Mouse (Mus musculus) CH12.LX (cell line): ENCODE results near the gene Myh3. TPM values are rescaled to one million over a fixed set of nuclear protein-coding genes. Genes with fewer than 3 reads are reported as not detected.

Experiments
- DNase-seq: peaks from one replicate; pipeline ENCODE4 v3.0.0-alpha.2; 2013; ENCODE audit errors: extremely low read depth
- H3K27ac ChIP-seq: 2 replicates; pipeline ENCODE4 v1.5.1; 2012; ENCODE audit warnings: low read depth, mild to moderate bottlenecking, control low read depth, moderate library complexity; ENCODE audit not compliant: insufficient read depth
- H3K27me3 ChIP-seq: replicated peaks from 2 replicates; pipeline ENCODE3; 2012; ENCODE audit warnings: inconsistent platforms
- H3K36me3 ChIP-seq, 2 experiments: replicated peaks in 1 of 2; 2 replicates each; pipeline versions ENCODE3 to v1.6.1; 2012; ENCODE audit warnings: inconsistent platforms in 1 of 2, low read length in 1 of 2, mild to moderate bottlenecking in 1 of 2, mixed read lengths in 1 of 2, moderate library complexity in 1 of 2; ENCODE audit not compliant: control insufficient read depth in 1 of 2, insufficient read depth in 1 of 2
- H3K4me1 ChIP-seq, 2 experiments: 2 replicates each; pipeline ENCODE4 v1.6.1; 2012; ENCODE audit warnings: inconsistent platforms in 1 of 2, moderate library complexity in 1 of 2; ENCODE audit not compliant: insufficient read depth in 2 of 2, control insufficient read depth in 1 of 2
- H3K4me2 ChIP-seq: 2 replicates; pipeline ENCODE4 v1.6.1; 2012; ENCODE audit warnings: low read depth, mild to moderate bottlenecking, control low read depth; ENCODE audit not compliant: poor library complexity, insufficient read depth, severe bottlenecking
- H3K4me3 ChIP-seq, 3 experiments: fragments of 150-350 bp in 1 of 3; sonication (generic) in 1 of 3; replicated peaks in 1 of 3; 2 replicates each; pipeline versions ENCODE3 to v1.5.1; 2011 to 2012; ENCODE audit warnings: low read depth in 2 of 3, low read length in 2 of 3, mild to moderate bottlenecking in 2 of 3, moderate library complexity in 2 of 3, control low read depth in 1 of 3, improper control_type of control experiment in 1 of 3, inconsistent platforms in 1 of 3, mixed read lengths in 1 of 3; ENCODE audit not compliant: poor library complexity in 1 of 3
- H3K79me2 ChIP-seq: replicated peaks from 2 replicates; pipeline ENCODE4 v1.6.1; 2012; ENCODE audit warnings: mild to moderate bottlenecking, moderate library complexity; ENCODE audit not compliant: control insufficient read depth, poor library complexity, insufficient read depth, severe bottlenecking; ENCODE audit errors: extremely low read depth
- H3K9ac ChIP-seq: 2 replicates; pipeline ENCODE4 v1.6.1; 2012; ENCODE audit warnings: low read depth, mild to moderate bottlenecking, control low read depth, moderate library complexity; ENCODE audit not compliant: insufficient read depth
- H3K9me3 ChIP-seq: replicated peaks from 2 replicates; pipeline ENCODE3; 2012; ENCODE audit warnings: low read length, inconsistent platforms, mixed read lengths
- BHLHE40 ChIP-seq: IDR thresholded peaks from 2 replicates; pipeline ENCODE4 v1.6.1; 2011; ENCODE audit warnings: mild to moderate bottlenecking, low read depth, low read length, improper control_type of control experiment
- CTCF ChIP-seq, 2 experiments: IDR thresholded peaks in 1 of 2; conservative IDR thresholded peaks in 1 of 2; 2 replicates each; pipeline ENCODE4 v1.5.1; 2011 to 2012; ENCODE audit warnings: low read depth in 2 of 2, low read length in 2 of 2, improper control_type of control experiment in 1 of 2, inconsistent platforms in 1 of 2, mild to moderate bottlenecking in 1 of 2, moderate library complexity in 1 of 2
- ELF1 ChIP-seq: IDR thresholded peaks from 2 replicates; pipeline ENCODE4 v1.6.1; 2014; ENCODE audit warnings: low read depth, mild to moderate bottlenecking, inconsistent platforms, low read length, improper control_type of control experiment
- ETS1 ChIP-seq: conservative IDR thresholded peaks from 2 replicates; pipeline ENCODE4 v1.6.1; 2012; ENCODE audit warnings: low read depth, mild to moderate bottlenecking, inconsistent platforms, low read length, improper control_type of control experiment, moderate library complexity
- IRF4 ChIP-seq: IDR thresholded peaks from 2 replicates; pipeline ENCODE4 v1.6.1; 2014; ENCODE audit warnings: low read depth, mild to moderate bottlenecking, inconsistent platforms, low read length, improper control_type of control experiment
- KAT2A ChIP-seq: IDR thresholded peaks from 2 replicates; pipeline ENCODE4 v1.6.1; 2012; ENCODE audit warnings: low read length, improper control_type of control experiment, inconsistent platforms; ENCODE audit not compliant: insufficient replicate concordance
- MEF2A ChIP-seq: IDR thresholded peaks from 2 replicates; pipeline ENCODE4 v1.6.1; 2014; ENCODE audit warnings: low read depth, mild to moderate bottlenecking, inconsistent platforms, low read length, improper control_type of control experiment, borderline replicate concordance
- MYC ChIP-seq: IDR thresholded peaks from 2 replicates; pipeline ENCODE4 v1.6.1; 2011; ENCODE audit warnings: low read depth, mild to moderate bottlenecking, improper control_type of control experiment, low read length
- NELFE ChIP-seq: IDR thresholded peaks from 2 replicates; pipeline ENCODE4 v1.6.1; 2011; ENCODE audit warnings: low read depth, low read length, improper control_type of control experiment
- PAX5 ChIP-seq: IDR thresholded peaks from 2 replicates; pipeline ENCODE4 v1.6.1; 2012; ENCODE audit warnings: low read length, inconsistent platforms, mixed read lengths
- POLR2AphosphoS2 ChIP-seq: IDR thresholded peaks from 2 replicates; pipeline ENCODE4 v1.6.1; 2011; ENCODE audit warnings: low read depth, low read length, improper control_type of control experiment
- SIN3A ChIP-seq: IDR thresholded peaks from 2 replicates; pipeline ENCODE4 v1.6.1; 2012; ENCODE audit warnings: low read length, improper control_type of control experiment, inconsistent platforms
- SMC3 ChIP-seq: IDR thresholded peaks from 2 replicates; pipeline ENCODE4 v1.6.1; 2011; ENCODE audit warnings: low read depth, low read length, improper control_type of control experiment
- TCF12 ChIP-seq: IDR thresholded peaks from 2 replicates; pipeline ENCODE4 v1.6.1; 2014; ENCODE audit warnings: low read depth, mild to moderate bottlenecking, inconsistent platforms, low read length, improper control_type of control experiment
- USF1 ChIP-seq: IDR thresholded peaks from 2 replicates; pipeline ENCODE4 v1.6.1; 2014; ENCODE audit warnings: low read depth, mild to moderate bottlenecking, inconsistent platforms, low read length, improper control_type of control experiment
- USF2 ChIP-seq: conservative IDR thresholded peaks from 2 replicates; pipeline ENCODE4 v1.6.1; 2011; ENCODE audit warnings: low read depth, low read length, improper control_type of control experiment
- ZNF384 ChIP-seq: IDR thresholded peaks from 2 replicates; pipeline ENCODE4 v1.6.1; 2012; ENCODE audit warnings: low read depth, low read length, improper control_type of control experiment, inconsistent platforms
- dilution Hi-C: fragments of 300-500 bp; cut with MboI; formaldehyde crosslinking; loops from 2 replicates; pipeline ENCODE4 v1.14.3; 2020; ENCODE audit warnings: low sequenced_read_pairs; ENCODE audit not compliant: extremely low pct_unique_long_range_greater_than_20kb, extremely low pct_ligation_motif_present
- in situ Hi-C: fragments of 300-500 bp; cut with MboI; formaldehyde crosslinking; loops from 3 replicates; pipeline ENCODE4 v1.14.3; 2019; ENCODE audit warnings: low sequenced_read_pairs, low pct_ligation_motif_present, low pct_unique_long_range_greater_than_20kb, mixed read lengths
- polyA plus RNA-seq: library from polyadenylated mRNA; unstranded; fragments of >175 nt; gene quantifications from 2 replicates; pipeline ENCODE4 v1.2.1, GENCODE M21; 2012; ENCODE audit warnings: low read depth; ENCODE audit not compliant: insufficient read length
- total RNA-seq, 2 experiments: library from RNA; depleted of rRNA; stranded (reverse); fragments of 300-350 nt in 1 of 2; fragments of >200 nt in 1 of 2; gene quantifications; 2 replicates each; pipeline ENCODE4 v1.2.3; 2012 to 2014

Myh3 gene
- total and polyA plus RNA-seq, 3 experiments, result 0.12 to 0.64 (median 0.26) TPM

DNA sequence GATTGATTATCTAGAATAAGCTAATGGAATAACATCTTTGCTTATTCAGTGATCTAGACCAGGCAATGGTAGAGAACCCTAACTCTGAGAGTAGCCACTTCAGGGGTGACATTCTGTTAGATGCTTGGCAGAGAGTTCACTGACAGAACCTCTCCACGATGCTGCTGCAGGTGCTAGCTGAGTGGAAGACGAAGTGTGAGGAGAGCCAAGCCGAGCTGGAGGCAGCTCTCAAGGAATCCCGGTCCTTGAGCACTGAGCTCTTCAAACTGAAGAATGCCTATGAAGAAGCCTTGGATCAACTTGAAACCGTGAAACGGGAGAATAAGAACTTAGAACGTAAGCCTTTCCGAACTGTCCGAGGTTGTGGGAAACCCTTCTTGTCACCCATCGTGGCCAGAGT, 19.6 kb downstream of the Myh3 start:
- dilution Hi-C loops, result no loop called here
- no peak overlapping the region for H3K27ac ChIP-seq
- no peak for DNase-seq
- no peaks in the 10 kb centered on the region for H3K36me3 ChIP-seq
- no peak overlapping the region for H3K4me2 ChIP-seq
- in situ Hi-C loops, result no loop called here
- no peak overlapping the region for H3K9ac ChIP-seq
- no peaks in the 10 kb centered on the region; a peak in 1 of 4 replicates for H3K4me1 ChIP-seq
- no peaks in the 10 kb centered on the region for H3K79me2 ChIP-seq
- H3K9me3 ChIP-seq, result peaks cover 6% of the 10 kb centered on the region
- no peak overlapping the region for H3K4me3 ChIP-seq
- H3K27me3 ChIP-seq, result peaks cover 57% of the 10 kb centered on the region
- TF ChIP-seq SIN3A (no peak), CTCF (conservative IDR thresholded peaks at IDR 0.05 in 1 of 2, IDR thresholded peaks at IDR 0.05 in 1 of 2; ENCODE audit: low read depth in 2 of 2, low read length in 2 of 2) (no peak), USF1 (no peak), MEF2A (no peak), POLR2AphosphoS2 (no peak), PAX5 (no peak), MYC (no peak), IRF4 (no peak)

DNA sequence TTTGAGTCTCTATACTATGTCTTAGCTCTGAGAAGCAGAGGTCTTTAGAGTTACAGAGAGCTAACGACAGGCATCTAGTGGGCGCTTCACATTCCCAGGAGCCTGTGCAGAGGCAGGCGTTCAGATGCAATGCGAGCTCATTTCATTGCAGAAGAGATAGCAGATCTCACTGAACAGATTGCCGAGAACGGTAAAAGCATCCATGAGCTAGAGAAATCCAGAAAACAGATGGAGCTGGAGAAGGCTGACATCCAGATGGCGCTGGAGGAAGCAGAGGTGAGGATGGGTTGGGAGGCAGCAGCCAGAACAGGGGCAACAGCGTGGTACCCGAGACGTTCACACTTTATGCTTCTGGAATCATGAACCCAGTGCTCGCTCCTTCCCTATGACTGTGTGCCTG, 20.3 kb downstream of the Myh3 start:
- H3K9ac ChIP-seq, result no peak overlapping the region
- H3K4me3 ChIP-seq, result no peak overlapping the region
- no peak overlapping the region for H3K27ac ChIP-seq
- DNase-seq, result no peak
- no peaks in the 10 kb centered on the region; a peak in 1 of 4 replicates for H3K4me1 ChIP-seq
- H3K4me2 ChIP-seq, result no peak overlapping the region
- TF ChIP-seq NELFE, result no peak
- no peak for TF ChIP-seq ETS1
- no peak for TF ChIP-seq TCF12
- TF ChIP-seq ELF1, result no peak
- no peak for TF ChIP-seq IRF4
- no peak for TF ChIP-seq SMC3
- TF ChIP-seq ZNF384, result no peak
- no peak for TF ChIP-seq BHLHE40
- no peak for TF ChIP-seq KAT2A
- TF ChIP-seq USF2, result no peak
- H3K27me3 ChIP-seq, result peaks cover 54% of the 10 kb centered on the region
- dilution Hi-C loops, result no loop called here
- no peaks in the 10 kb centered on the region for H3K36me3 ChIP-seq
- peaks cover 4% of the 10 kb centered on the region for H3K9me3 ChIP-seq
- no peaks in the 10 kb centered on the region for H3K79me2 ChIP-seq
- in situ Hi-C loops, result no loop called here
